In genomic region chr5:149020059-149020680, GRCm38 (mm10) we compare ENCODE assay signal across 12 mouse cellular contexts. TPM values are rescaled to one million over a fixed set of nuclear protein-coding genes. Genes with fewer than 3 reads are reported as not detected.
DNase-seq lines count a peak whose midpoint lies in the region; ATAC-seq and TF ChIP-seq lines count a peak whose summit lies in the region.
"Had no signal": no experiment of that assay in that cellular context is flagged by ENCODE, and none has a peak within 500 bp of the region (broad histone marks: within the 10 kb centered on the region; RNA-seq: fewer than 3 reads in every experiment).

No protein-coding gene starts in this region.

- TF ChIP-seq EP300 in heart, adult 2 months (IDR thresholded peaks at IDR 0.05; ENCODE audit: insufficient read depth, low read depth, low read length) = no peak

- TF ChIP-seq CTCF in heart, adult 2 months (IDR thresholded peaks at IDR 0.05) = no peak
- TF ChIP-seq CTCF in lung, adult 2 months (IDR thresholded peaks at IDR 0.05; ENCODE audit: insufficient read depth, low read length) = no peak

- no peak for DNase-seq in heart, adult 2 months
- no peak for DNase-seq in heart, adult 9 months (ENCODE audit: low spot score in 2 of 2)
- no peak for DNase-seq in lung, adult 2 months
- no peak for DNase-seq in lung, adult 18-20 months
- no peak for DNase-seq in limb, embryonic 14.5 days (ENCODE audit: low spot score)
- no peak for DNase-seq in left cerebral cortex, postnatal 4 days
- no peak for DNase-seq in left cerebral cortex, adult 18-20 months (ENCODE audit: low spot score in 2 of 2)
- DNase-seq: right cerebral cortex, adult 18-20 months had no signal

- no peak overlapping the region for H3K4me3 ChIP-seq in heart, adult 2 months
- peak overlapping the region; percentile 19 for H3K4me3 ChIP-seq in lung, adult 2 months (replicated peaks; ENCODE audit: extremely low read depth, low read depth, low read length)
- H3K4me3 ChIP-seq in embryonic facial prominence, embryonic 13.5 days = no peak overlapping the region
- no peak overlapping the region for H3K4me3 ChIP-seq in limb, embryonic 14.5 days (replicated peaks; ENCODE audit: low read length)
- H3K4me3 ChIP-seq: midbrain, embryonic 12.5 days had no signal

- H3K27ac ChIP-seq in heart, adult 2 months = 0 out of 2 replicates have a peak overlapping the region, but pooled peaks have one; percentile 15
- H3K27ac ChIP-seq in embryonic facial prominence, embryonic 13.5 days = no peak overlapping the region
- H3K27ac ChIP-seq in limb, embryonic 14.5 days (replicated peaks; ENCODE audit: low read depth, low read length) = no peak overlapping the region
- H3K27ac ChIP-seq: midbrain, embryonic 12.5 days had no signal

- no peak for TF ChIP-seq POLR2A in heart, adult 2 months (IDR thresholded peaks at IDR 0.05; ENCODE audit: insufficient read depth, low read depth, low read length)
- 0 out of 2 replicates have a peak, but pooled peaks have one; percentile 5 for TF ChIP-seq POLR2A in lung, adult 2 months (IDR thresholded peaks at IDR 0.05; ENCODE audit: borderline replicate concordance, extremely low read depth, low read depth, low read length)
- TF ChIP-seq POLR2A in limb, embryonic 14.5 days (IDR thresholded peaks at IDR 0.05; ENCODE audit: borderline replicate concordance, extremely low read depth, insufficient read depth, insufficient read length) = no peak

- H3K36me3 ChIP-seq in heart, adult 2 months (ENCODE audit: control insufficient read depth, insufficient read depth, low read length) = no peaks in the 10 kb centered on the region
- no peaks in the 10 kb centered on the region for H3K36me3 ChIP-seq in embryonic facial prominence, embryonic 13.5 days
- no peaks in the 10 kb centered on the region for H3K36me3 ChIP-seq in limb, embryonic 14.5 days (ENCODE audit: control insufficient read depth, insufficient read depth, low read length)
- H3K36me3 ChIP-seq: midbrain, embryonic 12.5 days had no signal

- H3K4me1 ChIP-seq in heart, adult 2 months (ENCODE audit: control insufficient read depth, insufficient read depth, low read length) = peaks cover 2% of the 10 kb centered on the region; the same call in 1 of the 2 replicates
- peaks cover 6% of the 10 kb centered on the region for H3K4me1 ChIP-seq in lung, adult 2 months (ENCODE audit: control insufficient read depth, insufficient read depth, low read length)
- peaks cover 9% of the 10 kb centered on the region for H3K4me1 ChIP-seq in embryonic facial prominence, embryonic 13.5 days
- peaks cover 14% of the 10 kb centered on the region for H3K4me1 ChIP-seq in limb, embryonic 14.5 days (ENCODE audit: control insufficient read depth, insufficient read depth, low read length)

- intact Hi-C loops in heart, adult 2 months (cut with DNase I) = no loop called here
- intact Hi-C loops in left cerebral cortex, postnatal 4 days (cut with DNase I) = loop anchor here (10.0 kb wide), 1 partner anchor 185 kb away; no protein-coding TSS in a partner anchor

- peak overlapping the region; percentile 43; the same call in 1 of the 2 replicates for H3K9ac ChIP-seq in heart, adult 2 months (ENCODE audit: low read depth, low read length)
- no peak overlapping the region; the same call in 1 of the 2 replicates for H3K9ac ChIP-seq in embryonic facial prominence, embryonic 13.5 days
- H3K9ac ChIP-seq in limb, embryonic 14.5 days (ENCODE audit: low read depth, low read length, severe bottlenecking) = no peak overlapping the region
- H3K9ac ChIP-seq: midbrain, embryonic 12.5 days had no signal

- no peaks in the 10 kb centered on the region for H3K79me2 ChIP-seq in heart, adult 2 months (replicated peaks; ENCODE audit: control insufficient read depth, insufficient read depth, low read length)

- H3K9me3 ChIP-seq in embryonic facial prominence, embryonic 13.5 days = no peaks in the 10 kb centered on the region
- H3K9me3 ChIP-seq in limb, embryonic 14.5 days (ENCODE audit: control insufficient read depth, low read length) = no peaks in the 10 kb centered on the region
- H3K9me3 ChIP-seq: midbrain, embryonic 12.5 days had no signal

- H3K4me2 ChIP-seq in embryonic facial prominence, embryonic 13.5 days = peak overlapping the region; percentile 37
- H3K4me2 ChIP-seq in limb, embryonic 14.5 days (replicated peaks; ENCODE audit: low read depth, low read length, severe bottlenecking) = peak overlapping the region; percentile 15; the same call in 1 of the 2 replicates
- H3K4me2 ChIP-seq: midbrain, embryonic 12.5 days had no signal

- 52% methylated on average over 18 of the region's 18 CpGs for WGBS in heart, adult 2 months
- 37% methylated on average over 18 of the region's 18 CpGs for WGBS in lung, adult 2 months
- 41% methylated on average over 18 of the region's 18 CpGs for WGBS in embryonic facial prominence, embryonic 13.5 days
- 44% methylated on average over 18 of the region's 18 CpGs for WGBS in limb, embryonic 14.5 days

- H3K27me3 ChIP-seq in heart, adult 2 months (ENCODE audit: control insufficient read depth, insufficient read depth, low read length) = no peaks in the 10 kb centered on the region
- H3K27me3 ChIP-seq in embryonic facial prominence, embryonic 13.5 days = no peaks in the 10 kb centered on the region
- H3K27me3 ChIP-seq in limb, embryonic 14.5 days (ENCODE audit: control insufficient read depth, insufficient read depth, low read length) = no peaks in the 10 kb centered on the region

- no peak for ATAC-seq in embryonic facial prominence, embryonic 13.5 days (ENCODE audit: insufficient number of reproducible peaks, insufficient read depth, low FRiP score, low TSS enrichment, low read depth)
- ATAC-seq in limb, embryonic 14.5 days (ENCODE audit: low FRiP score, low read depth) = no peak

RNA-seq across cellular contexts. Expression of gene Gm42791, which starts 25.2 kb away (rescaled TPM):
- 1 to 10 TPM; 5.7 to 5.9 TPM for total RNA-seq in heart, adult 2 months (2021)
- polyA plus RNA-seq in heart, adult 2 months (2012; rRNA removed) = not detected in 2 replicates
- polyA plus RNA-seq in lung, adult 2 months (2012; rRNA removed) = not detected in 2 replicates
- 1.6 and 2.4 TPM in 2 replicates for polyA plus RNA-seq in embryonic facial prominence, embryonic 13.5 days (2015; fragmentation: Nextera tagmentation; extraction: Ambion mirVana)
- polyA plus RNA-seq in limb, embryonic 14.5 days (2012; rRNA removed) = not detected in 2 replicates
- not detected in 2 replicates for polyA plus RNA-seq in limb, embryonic 14.5 days (2014; fragmentation: Nextera tagmentation; extraction: Ambion mirVana)
- total RNA-seq in left cerebral cortex, postnatal 4 days (2021) = 10 to 100 TPM in 1 of 2 experiments, 1 to 10 TPM in 1; 9.4 to 16.6 TPM
- total RNA-seq in left cerebral cortex, adult 18-20 months (2021) = 10 to 100 TPM; 31.6 to 40.1 TPM
- total RNA-seq: common myeloid progenitor, adult 5-6 weeks had no signal
- polyA plus RNA-seq: urinary bladder, adult 2 months had no signal
